Mouse (Mus musculus) liver, embryonic 15.5 days (tissue): ENCODE measurements at regions not wholly inside any gene's neighbourhood (a gene's known extent, or its start where the extent isn't known, plus 50 kb on each side); places are given as distances from the start of the nearest gene placed in this dataset.

Source experiments
- ATAC-seq: fragments of 200-750 bp; cut with Nextera tagmentation; 2 replicates; pipeline ENCODE4 v1.8.0; 2017; ENCODE audit warnings: moderate number of reproducible peaks, mild to moderate bottlenecking, moderate library complexity; ENCODE audit not compliant: insufficient read depth
- H3K27ac ChIP-seq: fragments of 300-500 bp; sonication (generic); replicated peaks from 2 replicates; pipeline ENCODE4 v1.5.1; 2015; ENCODE audit warnings: mild to moderate bottlenecking, inconsistent platforms
- H3K27me3 ChIP-seq: fragments of 300-500 bp; sonication (generic); 2 replicates; pipeline ENCODE4 v1.6.1; 2015; ENCODE audit warnings: mild to moderate bottlenecking, inconsistent platforms
- H3K36me3 ChIP-seq: fragments of 300-500 bp; sonication (generic); replicated peaks from 2 replicates; pipeline ENCODE4 v1.6.1; 2015; ENCODE audit warnings: moderate library complexity, mild to moderate bottlenecking, inconsistent platforms
- H3K4me1 ChIP-seq: fragments of 300-500 bp; sonication (generic); replicated peaks from 2 replicates; pipeline ENCODE4 v1.6.1; 2015; ENCODE audit warnings: inconsistent platforms
- H3K4me2 ChIP-seq: fragments of 300-500 bp; sonication (generic); 2 replicates; pipeline ENCODE4 v1.6.1; 2015; ENCODE audit warnings: moderate library complexity, mild to moderate bottlenecking, inconsistent platforms
- H3K4me3 ChIP-seq: fragments of 300-500 bp; sonication (generic); replicated peaks from 2 replicates; pipeline ENCODE4 v1.5.1; 2015; ENCODE audit warnings: mild to moderate bottlenecking, inconsistent platforms
- H3K9ac ChIP-seq: fragments of 300-500 bp; sonication (generic); 2 replicates; pipeline ENCODE4 v1.6.1; 2015; ENCODE audit warnings: moderate library complexity, mild to moderate bottlenecking, inconsistent platforms
- H3K9me3 ChIP-seq: fragments of 300-500 bp; sonication (generic); replicated peaks from 2 replicates; pipeline ENCODE4 v1.6.1; 2016; ENCODE audit warnings: inconsistent platforms
- WGBS: fragments of 180-500 bp; shearing (Covaris S2); methylation state at CpG from one replicate; pipeline ENCODE4 v1.1.7; 2015; ENCODE audit warnings: mixed read lengths; ENCODE audit not compliant: insufficient replicate concordance; 5-methylcytosine and 5-hydroxymethylcytosine counted together

GRCm38 (mm10) chr6:117576021-117576420, 265.0 kb upstream of the Zfp637 start:
- H3K4me2 ChIP-seq: no peak overlapping the region
- H3K36me3 ChIP-seq: no peaks in the 10 kb centered on the region
- no peak overlapping the region for H3K9ac ChIP-seq
- ATAC-seq: no peak
- H3K27me3 ChIP-seq: no peaks in the 10 kb centered on the region
- no peak overlapping the region for H3K27ac ChIP-seq
- H3K4me1 ChIP-seq: no peaks in the 10 kb centered on the region
- H3K4me3 ChIP-seq: no peak overlapping the region
- WGBS: 70% methylated on average over 9 of the region's 9 CpGs
- H3K9me3 ChIP-seq: no peaks in the 10 kb centered on the region

- no peak overlapping the region for H3K27ac ChIP-seq
- ATAC-seq: no peak
These were observed 263.1 kb upstream of the Zfp637 start for GRCm38 (mm10) chr6:117577539-117578521.

GRCm38 (mm10) chr6:117580951-117581350, 260.0 kb upstream of the Zfp637 start:
- Histone ChIP-seq H3K27ac (no peak overlapping the region), H3K4me2 (no peak overlapping the region), H3K27me3 (no peaks in the 10 kb centered on the region), H3K9me3 (no peaks in the 10 kb centered on the region), H3K36me3 (no peaks in the 10 kb centered on the region), H3K4me1 (no peaks in the 10 kb centered on the region), H3K4me3 (no peak overlapping the region), H3K9ac (no peak overlapping the region)
- 39% methylated on average over 2 of the region's 2 CpGs for WGBS
- no peak for ATAC-seq

More at GRCm38 (mm10) chr6:117577539-117578521, 263.1 kb upstream of the Zfp637 start:
- no peak overlapping the region for H3K4me2 ChIP-seq
- H3K4me1 ChIP-seq: no peaks in the 10 kb centered on the region
- H3K27me3 ChIP-seq: no peaks in the 10 kb centered on the region
- H3K9ac ChIP-seq: no peak overlapping the region
- H3K9me3 ChIP-seq: no peaks in the 10 kb centered on the region
- 54% methylated on average over 10 of the region's 10 CpGs for WGBS
- H3K4me3 ChIP-seq: no peak overlapping the region
- H3K36me3 ChIP-seq: no peaks in the 10 kb centered on the region

GRCm38 (mm10) chr6:117583121-117583520, 257.9 kb upstream of the Zfp637 start:
- H3K9me3 ChIP-seq: no peaks in the 10 kb centered on the region
- H3K4me2 ChIP-seq: no peak overlapping the region
- no peak for ATAC-seq
- H3K36me3 ChIP-seq: no peaks in the 10 kb centered on the region
- no peak overlapping the region for H3K9ac ChIP-seq
- H3K4me3 ChIP-seq: no peak overlapping the region
- H3K4me1 ChIP-seq: no peaks in the 10 kb centered on the region
- H3K27ac ChIP-seq: no peak overlapping the region
- no peaks in the 10 kb centered on the region for H3K27me3 ChIP-seq
- 68% methylated on average over 11 of the region's 11 CpGs for WGBS

- Histone ChIP-seq H3K27me3 (no peaks in the 10 kb centered on the region), H3K4me1 (no peaks in the 10 kb centered on the region), H3K36me3 (no peaks in the 10 kb centered on the region), H3K9me3 (no peaks in the 10 kb centered on the region), H3K27ac (no peak overlapping the region), H3K4me2 (no peak overlapping the region), H3K4me3 (no peak overlapping the region), H3K9ac (no peak overlapping the region)
- ATAC-seq: no peak
- WGBS: 68% methylated on average over 5 of the region's 5 CpGs
These were observed 256.4 kb upstream of the Zfp637 start for GRCm38 (mm10) chr6:117584563-117584962.

- no peaks in the 10 kb centered on the region for H3K4me1 ChIP-seq
- H3K4me3 ChIP-seq: no peak overlapping the region
- H3K9me3 ChIP-seq: no peaks in the 10 kb centered on the region
- no peak overlapping the region for H3K27ac ChIP-seq
- H3K36me3 ChIP-seq: no peaks in the 10 kb centered on the region
- H3K27me3 ChIP-seq: no peaks in the 10 kb centered on the region
- ATAC-seq: no peak
- H3K9ac ChIP-seq: no peak overlapping the region
- H3K4me2 ChIP-seq: no peak overlapping the region
- WGBS: 61% methylated on average over 8 of the region's 8 CpGs
These were observed 244.7 kb upstream of the Zfp637 start for GRCm38 (mm10) chr6:117596166-117596840.

- no peak for ATAC-seq
- no peak overlapping the region for H3K4me2 ChIP-seq
- no peaks in the 10 kb centered on the region for H3K4me1 ChIP-seq
- WGBS: 63% methylated on average over 2 of the region's 2 CpGs
- H3K9me3 ChIP-seq: no peaks in the 10 kb centered on the region
- no peaks in the 10 kb centered on the region for H3K27me3 ChIP-seq
- H3K4me3 ChIP-seq: no peak overlapping the region
- H3K27ac ChIP-seq: no peak overlapping the region
- H3K36me3 ChIP-seq: no peaks in the 10 kb centered on the region
- H3K9ac ChIP-seq: no peak overlapping the region
These were observed 236.1 kb upstream of the Zfp637 start for GRCm38 (mm10) chr6:117604834-117605233.

GRCm38 (mm10) chr6:117605685-117606084, 235.3 kb upstream of the Zfp637 start:
- no peak overlapping the region for H3K27ac ChIP-seq
- no peak overlapping the region for H3K4me3 ChIP-seq
- no peak overlapping the region for H3K4me2 ChIP-seq
- 34% methylated on average over 4 of the region's 4 CpGs for WGBS
- ATAC-seq: no peak
- no peaks in the 10 kb centered on the region for H3K36me3 ChIP-seq
- no peaks in the 10 kb centered on the region for H3K4me1 ChIP-seq
- no peaks in the 10 kb centered on the region for H3K27me3 ChIP-seq
- H3K9me3 ChIP-seq: no peaks in the 10 kb centered on the region
- H3K9ac ChIP-seq: no peak overlapping the region

- no peaks in the 10 kb centered on the region for H3K4me1 ChIP-seq
- H3K27ac ChIP-seq: no peak overlapping the region
- H3K9ac ChIP-seq: no peak overlapping the region
- no peaks in the 10 kb centered on the region for H3K36me3 ChIP-seq
- no peak for ATAC-seq
- no peaks in the 10 kb centered on the region for H3K27me3 ChIP-seq
- no peak overlapping the region for H3K4me3 ChIP-seq
- no peak overlapping the region for H3K4me2 ChIP-seq
- 60% methylated on average over 6 of the region's 6 CpGs for WGBS
- no peaks in the 10 kb centered on the region for H3K9me3 ChIP-seq
These were observed 234.8 kb upstream of the Zfp637 start for GRCm38 (mm10) chr6:117606211-117606610.

- Histone ChIP-seq H3K9me3 (no peaks in the 10 kb centered on the region), H3K27me3 (no peaks in the 10 kb centered on the region), H3K4me1 (no peaks in the 10 kb centered on the region), H3K4me3 (no peak overlapping the region), H3K9ac (no peak overlapping the region), H3K4me2 (no peak overlapping the region), H3K36me3 (no peaks in the 10 kb centered on the region), H3K27ac (no peak overlapping the region)
- no peak for ATAC-seq
- WGBS: 44% methylated on average over 5 of the region's 5 CpGs
These were observed 234.0 kb upstream of the Zfp637 start for GRCm38 (mm10) chr6:117607023-117607422.
